Mouse (Mus musculus) gastrocnemius, adult 8-10 months (tissue): ENCODE data around the gene Nlgn1. TPM values are rescaled to one million over a fixed set of nuclear protein-coding genes. Genes with fewer than 3 reads are reported as not detected.

Experiments
- DNase-seq, 2 experiments: peaks; one replicate each; pipeline ENCODE4 v3.0.0; 2022; ENCODE audit warnings: low spot score in 2 of 2
- total RNA-seq, 4 experiments: library from RNA; stranded (reverse); gene quantifications; 2 replicates each; pipeline ENCODE4 v1.2.4; 2022

Gene Nlgn1
- total RNA-seq = under 1 TPM in 2 of 4 experiments, not detected in 2; 0.07 to 0.12 TPM

DNA sequence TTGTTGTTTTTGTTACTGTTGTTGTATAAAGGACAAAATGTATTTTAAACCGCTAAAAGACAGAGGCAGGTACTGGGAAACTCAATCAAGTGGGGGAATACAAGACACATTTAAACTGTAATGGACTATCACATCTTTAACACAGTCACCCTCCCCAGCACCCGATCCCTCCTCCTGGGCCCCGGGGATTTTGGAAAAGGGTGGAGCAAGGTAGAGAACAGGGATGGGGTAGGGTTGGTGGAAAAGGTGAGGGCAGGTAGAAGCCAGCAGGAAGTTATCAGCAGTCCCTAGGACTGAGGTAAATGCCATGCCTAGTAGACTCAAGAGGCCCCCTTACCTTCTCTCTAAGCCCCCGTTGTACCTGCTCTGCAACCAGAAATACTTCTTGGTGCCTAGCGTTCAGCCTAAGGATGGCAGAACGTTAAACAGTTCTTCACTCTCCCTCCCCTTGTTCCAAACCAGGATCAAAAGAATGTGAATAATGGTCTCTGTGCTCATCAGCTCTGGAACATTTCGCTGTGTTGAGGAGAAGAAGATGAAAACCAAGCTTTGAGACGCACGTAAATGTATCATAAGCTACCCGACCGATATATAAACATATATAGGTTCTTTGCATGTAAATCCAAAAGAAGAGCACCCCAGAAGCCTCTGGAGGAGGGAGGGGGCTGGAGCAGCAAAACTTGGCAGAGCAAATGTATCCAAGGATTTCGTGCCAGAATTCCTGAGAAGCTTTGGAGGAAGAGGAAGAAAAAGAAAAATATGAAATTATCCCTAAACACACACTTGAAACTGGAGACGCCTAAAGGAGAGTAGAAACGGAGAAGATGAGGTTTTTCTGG, at the start of gene Nlgn1:
Gene Nlgn1 (minus strand): TSS at position 61 of the 839 bp plus-strand sequence.
- DNase-seq = no peak

DNA sequence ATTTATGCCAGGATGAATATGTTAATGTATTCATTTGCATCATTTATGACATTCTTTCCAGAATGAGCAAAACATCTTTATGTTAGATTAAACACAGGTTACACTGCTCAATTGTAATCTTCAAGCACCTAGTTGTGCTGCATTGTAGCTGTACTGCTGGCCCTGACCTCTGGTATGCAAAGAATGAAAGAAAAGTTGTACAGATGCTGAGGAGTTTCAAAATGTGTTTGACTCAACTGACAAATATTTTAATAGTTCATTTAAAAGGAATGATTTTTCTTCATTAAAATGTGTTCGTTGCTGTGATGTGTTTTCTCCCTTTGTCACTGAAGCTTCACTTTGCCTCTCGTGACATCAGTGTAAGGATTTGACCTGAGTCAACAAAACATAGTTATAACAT, 46.0 kb upstream of the Nlgn1 start:
- DNase-seq = no peak

DNA sequence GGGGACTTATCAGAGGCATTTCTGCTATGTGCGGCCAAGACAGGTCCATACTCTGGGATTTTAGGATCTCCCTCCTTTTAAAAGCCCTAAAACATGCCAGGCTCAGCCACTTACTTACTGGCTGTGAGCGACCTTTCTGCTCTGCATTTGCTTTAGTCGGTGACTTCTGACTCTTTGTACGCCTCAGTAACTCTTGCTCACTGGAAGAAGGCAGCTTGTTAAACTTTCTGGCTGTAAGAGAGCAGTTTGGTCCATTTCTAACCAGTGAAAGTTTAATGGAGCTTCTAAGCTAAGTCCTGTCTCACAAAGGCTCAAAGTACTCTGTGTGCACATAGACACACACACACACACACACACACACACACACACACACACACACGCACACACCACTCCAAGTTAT, 22.8 kb upstream of the Nlgn1 start:
- DNase-seq = no peak

DNA sequence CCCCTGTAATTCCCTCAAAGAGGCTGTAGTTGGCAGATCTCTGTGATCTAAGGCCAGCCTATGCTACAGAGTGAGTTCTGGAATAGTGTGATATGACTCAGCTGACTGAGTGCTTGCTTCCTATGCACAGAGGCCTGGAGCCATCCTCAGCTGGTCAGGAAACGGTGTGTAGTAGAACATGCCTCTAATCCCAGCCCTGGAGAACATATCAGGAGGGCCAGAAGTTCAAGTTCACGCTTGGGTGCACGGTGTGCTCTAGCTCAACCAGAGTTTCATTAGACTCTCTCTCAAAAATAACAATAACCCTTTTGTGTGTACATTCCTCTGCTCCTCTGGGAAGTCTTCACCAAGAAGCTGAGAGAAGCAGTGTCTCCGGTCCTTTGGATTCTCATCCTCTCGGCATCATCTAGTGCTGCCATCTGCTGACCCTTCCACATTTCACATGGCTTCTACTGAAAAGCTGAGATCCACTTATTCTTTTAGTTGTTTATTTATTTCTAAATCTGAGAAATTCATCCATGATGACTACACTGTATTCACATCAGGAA, 22.3 kb upstream of the Nlgn1 start:
- no peak for DNase-seq

DNA sequence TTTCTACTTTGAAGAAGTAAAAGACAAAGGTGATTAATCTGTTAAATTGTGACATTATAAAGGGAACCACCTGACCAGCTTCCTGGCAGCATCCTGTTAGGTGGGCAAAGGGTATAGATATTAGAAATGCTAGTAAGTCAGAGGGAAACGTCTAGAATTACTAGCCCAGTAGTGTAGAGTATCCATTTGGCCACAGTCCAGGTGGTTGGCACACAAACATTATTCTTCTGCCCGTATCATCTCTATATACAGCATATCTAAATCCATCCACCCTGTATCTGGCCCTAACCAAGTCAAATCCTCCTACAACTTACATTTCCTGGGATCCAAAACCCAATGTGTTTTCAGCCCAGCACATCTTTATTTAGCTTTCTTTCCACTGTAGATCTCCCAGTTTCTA, 5.2 kb upstream of the Nlgn1 start:
- DNase-seq = no peak

DNA sequence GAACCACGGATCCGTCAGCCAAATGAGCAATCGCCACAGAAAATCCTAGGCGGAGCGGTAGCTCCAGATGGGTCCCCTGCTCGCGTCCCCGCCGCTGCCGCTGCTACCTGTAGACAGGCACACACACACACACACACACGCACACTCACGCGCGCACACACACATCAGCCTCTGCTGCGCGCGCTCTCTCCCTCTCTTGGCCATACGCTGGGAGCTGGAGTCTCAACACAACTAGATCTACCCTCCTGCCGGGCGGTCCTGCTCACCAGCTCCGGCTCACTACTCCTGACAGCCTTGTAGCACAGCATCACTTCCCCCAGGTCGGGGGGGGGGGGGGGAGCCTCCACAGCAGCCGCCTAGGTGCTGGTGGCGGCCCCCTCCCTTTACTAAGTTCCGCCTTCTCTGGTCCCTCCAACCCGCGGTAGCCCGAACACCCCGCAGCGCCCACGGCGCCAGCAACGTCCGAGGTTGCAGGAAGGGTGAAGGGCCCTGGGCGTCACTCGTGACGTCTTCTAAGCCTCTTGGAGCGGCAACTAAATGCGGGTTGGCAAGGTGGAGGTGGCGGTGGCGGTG, 1.1 kb upstream of the Nlgn1 start:
- no peak for DNase-seq

DNA sequence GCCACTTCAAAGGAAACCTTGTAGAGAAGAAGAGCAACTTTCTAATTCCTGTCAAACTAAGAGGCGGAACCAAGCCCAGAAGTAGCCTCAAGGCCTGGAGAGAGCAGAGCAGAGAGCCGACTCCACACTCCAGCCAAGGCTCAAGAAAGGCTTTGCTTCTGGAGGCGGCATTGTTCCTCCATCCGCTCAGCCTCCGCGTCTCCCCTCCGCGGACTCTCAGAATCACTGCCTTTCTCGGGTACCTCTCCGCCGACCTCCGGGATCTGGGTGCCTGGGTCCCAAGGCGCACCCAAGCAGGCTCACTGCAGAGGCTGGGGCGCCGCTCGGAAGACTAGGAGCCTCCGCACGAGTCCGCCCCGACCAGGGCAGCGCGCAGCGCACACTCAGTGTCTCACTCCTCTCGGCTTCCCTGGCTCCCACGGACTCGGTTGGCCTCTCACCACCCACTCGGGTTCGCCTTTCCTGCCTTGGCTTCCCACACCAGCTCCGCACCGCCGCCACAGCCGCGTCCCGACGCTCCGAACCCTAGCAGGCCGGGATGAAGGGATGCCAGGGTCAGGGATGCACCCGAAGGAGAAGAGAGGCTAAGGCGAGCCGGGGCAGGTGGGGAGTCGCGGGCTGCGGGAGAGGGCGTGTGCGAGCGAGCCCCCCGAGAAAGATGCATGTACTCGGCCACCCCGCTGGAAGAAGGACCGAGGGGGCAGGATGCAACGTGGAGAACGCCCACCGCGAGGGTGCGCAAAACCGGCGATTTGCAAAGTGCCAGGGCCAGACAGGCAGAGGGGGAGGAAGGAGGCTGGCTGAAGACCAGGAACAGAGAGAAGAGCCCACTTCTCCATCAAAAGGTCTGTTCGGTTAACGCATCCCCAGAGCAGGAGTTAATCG, 841 bp downstream of the Nlgn1 start:
- DNase-seq = no peak

DNA sequence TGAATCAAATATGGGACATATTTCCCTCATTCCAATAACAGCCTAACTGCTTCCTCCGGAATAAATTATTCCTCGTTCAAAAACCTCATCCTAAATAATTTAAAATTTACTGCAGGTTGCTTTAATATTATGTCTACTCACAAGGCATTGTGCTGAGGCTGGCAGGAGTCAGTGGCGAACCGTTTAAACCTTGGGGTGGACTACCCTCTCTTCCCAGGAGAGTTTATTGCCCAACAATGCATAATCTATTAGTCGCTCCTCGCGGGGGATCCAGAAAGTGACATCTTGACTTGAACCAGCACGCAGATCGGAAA, 1.4 kb downstream of the Nlgn1 start:
- no peak for DNase-seq

DNA sequence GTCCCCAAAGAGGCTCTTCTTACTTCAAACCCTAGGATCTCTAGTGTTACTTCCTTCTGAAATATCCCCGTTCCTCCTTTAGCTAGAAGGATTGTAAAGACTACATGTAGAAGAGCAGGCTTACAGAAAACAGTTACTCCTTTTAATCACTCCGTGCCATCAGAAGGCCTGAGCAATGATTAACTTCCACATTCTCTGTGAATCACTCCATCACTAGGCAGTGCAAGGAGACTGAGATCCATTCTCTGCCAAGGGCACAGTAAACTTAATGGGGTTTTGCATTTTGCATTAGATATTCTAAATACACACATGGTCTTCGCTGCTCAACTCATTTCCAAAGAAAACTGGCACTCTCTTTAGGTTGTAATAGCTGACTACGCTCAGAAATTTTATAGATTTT, 2.2 kb downstream of the Nlgn1 start:
- no peak for DNase-seq

DNA sequence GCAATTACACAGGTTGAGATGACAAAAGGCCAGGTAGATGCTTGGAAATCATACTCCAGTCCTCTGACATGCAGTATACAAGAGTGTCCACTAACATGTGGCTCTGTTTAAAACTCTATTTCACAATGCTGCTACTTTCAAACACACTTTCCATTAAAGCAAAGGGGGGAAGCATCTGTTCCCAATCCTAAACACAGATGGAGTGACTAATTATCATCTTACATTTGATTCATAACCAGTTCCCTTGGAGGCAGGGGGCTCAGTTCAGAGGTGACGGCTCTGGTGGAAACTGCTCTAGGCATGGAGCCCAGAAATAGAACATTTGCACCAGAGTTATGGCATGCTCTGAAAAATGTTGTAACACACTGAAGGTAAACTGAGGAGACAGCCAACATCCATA, 7.8 kb downstream of the Nlgn1 start:
- no peak for DNase-seq

DNA sequence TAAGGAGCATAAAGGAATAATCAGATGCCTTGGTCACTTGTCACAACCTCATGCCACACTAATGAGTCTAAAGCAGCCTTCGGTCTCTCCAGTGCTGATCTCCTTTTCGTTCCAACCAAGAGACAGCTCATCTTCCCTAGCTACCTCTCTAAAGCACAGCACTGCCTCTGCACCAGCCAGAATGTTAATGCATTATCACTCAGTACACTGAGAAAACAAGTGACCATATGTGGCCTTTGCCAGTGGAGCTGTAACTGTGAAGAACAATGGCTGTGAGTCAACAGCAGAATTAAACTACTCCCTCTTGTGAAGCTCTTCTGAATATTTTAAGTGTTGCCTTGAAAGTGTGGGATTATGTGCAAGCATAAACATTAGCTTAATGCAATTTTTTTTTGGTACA, 14.9 kb downstream of the Nlgn1 start:
- DNase-seq = no peak

DNA sequence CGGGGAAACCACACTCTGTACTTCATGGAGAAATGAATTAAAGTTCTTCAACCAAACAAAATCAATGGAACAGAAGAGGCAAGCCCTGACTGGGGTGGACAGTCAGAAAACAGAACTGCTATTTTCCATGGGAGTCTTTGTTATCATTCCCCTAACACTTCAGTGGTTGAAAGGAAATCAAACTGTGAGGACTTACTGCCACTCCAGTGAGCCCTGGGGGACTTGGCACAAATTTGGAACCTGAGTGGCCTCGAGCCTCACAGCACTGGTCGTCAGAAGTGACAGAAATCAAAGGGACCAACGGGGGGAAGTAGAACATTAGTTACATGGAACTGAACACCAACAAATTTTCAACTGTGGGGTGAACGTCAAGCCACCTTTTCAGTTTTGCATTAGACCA, 34.4 kb downstream of the Nlgn1 start:
- no peak for DNase-seq

DNA sequence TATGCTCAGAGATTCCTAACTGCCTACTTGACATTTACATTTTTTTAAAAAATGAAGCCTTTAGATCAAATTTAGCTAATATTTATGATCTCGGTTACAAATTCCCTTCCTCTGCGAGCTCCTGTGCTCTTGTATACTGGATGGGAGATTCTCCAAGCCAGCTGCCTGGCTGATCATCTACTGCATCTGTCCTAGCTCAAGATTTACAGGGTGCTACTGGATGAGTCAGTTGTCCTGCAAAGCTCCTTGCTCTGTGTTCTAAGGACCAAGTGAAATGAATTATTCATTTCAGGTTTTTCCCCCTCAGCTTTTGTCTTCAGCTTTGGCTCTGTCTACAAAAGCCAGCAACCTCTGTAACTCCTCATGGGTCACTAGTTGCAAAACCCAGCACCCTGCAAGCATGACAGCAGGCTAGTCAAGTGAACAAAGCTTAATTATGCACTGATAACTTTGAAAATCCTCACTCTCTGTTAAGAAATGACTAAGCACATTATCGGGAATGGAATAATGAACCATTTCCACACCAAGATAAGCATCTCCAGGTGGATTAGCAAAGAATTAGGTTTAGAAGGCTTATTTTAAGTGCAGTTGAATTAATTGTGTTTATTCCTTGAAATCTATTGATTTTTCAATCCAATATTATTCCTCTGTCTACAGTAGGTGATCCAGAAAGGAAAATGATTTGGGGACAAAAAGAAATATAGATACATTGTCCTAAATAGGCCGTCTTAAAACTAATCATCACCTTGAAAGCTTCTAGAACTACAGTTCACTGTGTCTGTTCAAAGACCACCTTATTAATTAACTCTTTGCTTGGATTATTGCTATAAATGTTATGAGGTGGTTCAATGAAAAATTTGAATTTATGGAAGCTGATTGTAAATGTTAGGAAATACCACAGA, 61.1 kb downstream of the Nlgn1 start:
- DNase-seq = no peak

DNA sequence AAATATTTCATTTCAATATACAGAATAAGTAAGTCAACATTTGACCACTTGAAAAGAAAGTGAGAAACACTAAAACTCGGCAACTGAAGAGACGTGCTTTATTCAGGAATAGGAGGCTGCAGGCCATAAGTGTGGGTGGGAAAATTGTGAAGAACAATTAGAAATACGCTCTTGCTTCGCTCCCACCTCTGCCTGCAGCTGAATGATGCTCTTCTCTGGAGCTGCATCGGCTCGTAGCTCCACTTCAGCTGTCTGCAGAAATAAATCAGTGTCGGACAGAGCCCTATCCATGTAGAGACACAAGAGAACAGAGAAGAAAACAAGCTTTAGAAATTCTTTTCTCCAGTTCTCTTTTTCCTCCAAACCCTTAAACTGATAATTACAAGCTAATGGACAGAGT, 85.7 kb downstream of the Nlgn1 start:
- no peak for DNase-seq

DNA sequence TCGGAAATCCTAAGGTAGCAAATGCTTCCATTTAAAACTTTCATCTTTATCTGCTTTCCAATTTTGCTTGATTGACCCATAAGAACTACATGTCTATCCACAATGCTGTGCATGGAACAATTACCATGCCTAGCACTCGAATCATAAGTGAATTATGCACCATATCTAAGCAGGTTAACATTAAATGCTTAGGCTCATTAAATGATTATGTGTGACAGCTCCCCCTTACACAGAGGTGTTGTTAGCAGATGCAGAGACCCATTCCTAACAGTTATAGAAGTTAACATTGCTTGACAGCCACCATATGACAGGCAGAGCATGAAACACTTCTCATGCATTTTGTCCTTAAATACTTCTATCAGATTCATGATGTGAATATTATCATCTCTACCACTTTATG, 89.0 kb downstream of the Nlgn1 start:
- DNase-seq = no peak

DNA sequence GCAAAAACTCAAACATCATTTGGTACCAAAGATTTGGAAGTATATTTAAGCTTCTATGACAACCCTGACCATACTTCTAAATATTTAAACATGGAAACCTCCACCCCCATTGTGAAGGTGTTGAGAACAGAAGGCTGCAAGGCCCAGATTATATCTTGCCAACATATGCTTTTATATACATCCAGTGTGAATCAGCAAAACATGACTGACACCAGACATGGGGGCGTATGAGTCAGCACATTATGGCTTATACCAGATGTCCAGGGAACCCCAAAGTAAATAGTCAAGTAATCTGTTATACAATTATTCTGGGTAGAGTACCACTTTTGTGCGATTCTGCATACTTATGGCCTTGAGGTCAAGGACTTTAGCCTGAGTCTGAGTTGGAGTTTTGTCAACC, 102.3 kb downstream of the Nlgn1 start:
- no peak for DNase-seq

DNA sequence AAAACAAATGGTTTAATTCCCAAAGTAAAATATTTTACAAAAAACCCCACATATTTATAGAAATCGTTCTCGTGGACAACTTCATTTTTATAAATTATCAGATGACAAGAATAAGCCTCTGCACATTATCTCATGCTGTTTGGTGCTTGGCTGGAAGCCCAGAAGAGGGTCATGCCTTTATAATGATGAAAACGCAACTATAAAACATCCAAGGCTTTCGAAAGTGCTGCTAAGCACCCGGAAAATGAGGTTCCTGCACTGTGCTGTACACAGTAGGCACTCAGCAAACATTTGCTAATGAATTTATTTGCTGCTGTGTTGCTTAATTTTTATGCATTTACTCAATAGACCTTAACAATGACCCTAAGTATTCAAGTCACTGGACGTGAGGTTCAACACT, 103.4 kb downstream of the Nlgn1 start:
- DNase-seq = no peak

DNA sequence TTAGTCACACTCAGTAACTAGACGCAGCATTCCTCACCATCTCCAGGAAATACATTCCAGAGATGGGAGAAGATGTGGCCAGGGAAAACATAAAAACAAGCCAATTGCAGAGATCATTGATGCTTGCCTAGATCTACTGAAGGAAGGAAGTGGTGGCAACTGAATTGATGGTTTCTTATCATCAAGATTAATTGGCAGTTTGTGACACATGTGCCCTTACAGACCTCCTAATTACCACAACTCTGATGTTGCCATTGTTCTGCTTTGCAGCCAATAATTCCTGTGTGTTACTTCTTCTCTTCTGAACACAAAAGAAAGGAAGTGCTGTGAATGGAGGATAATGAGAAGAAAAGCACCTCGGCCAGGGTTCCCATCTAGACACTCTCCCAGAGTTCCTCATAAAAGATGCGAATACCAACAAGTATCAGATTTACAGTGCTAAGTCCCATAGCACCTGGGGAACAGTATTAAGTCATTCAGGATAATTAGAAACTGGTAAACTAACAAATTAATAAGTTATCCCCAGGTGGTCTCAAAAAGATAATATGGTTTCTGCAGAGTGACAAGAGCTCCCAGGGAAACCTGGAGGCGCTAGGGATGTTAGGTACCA, 104.0 kb downstream of the Nlgn1 start:
- DNase-seq = no peak

DNA sequence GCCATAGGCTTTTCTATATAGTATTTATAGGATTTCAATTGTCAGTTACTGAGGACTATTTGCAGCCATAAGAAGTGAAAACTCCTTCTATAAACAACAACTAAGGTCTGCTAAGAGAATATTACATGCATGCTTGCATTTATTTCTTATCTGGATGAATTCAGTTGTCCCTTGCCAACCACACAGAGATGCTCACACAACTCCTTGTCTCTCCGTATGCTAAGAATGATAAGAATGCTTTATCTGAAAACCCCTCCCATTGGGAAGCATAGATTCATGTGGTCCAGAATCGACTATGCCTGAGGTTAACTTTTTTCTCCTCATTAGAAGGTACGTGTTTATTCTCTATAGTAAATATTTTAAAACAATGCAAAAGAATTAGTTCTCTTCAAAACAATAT, 108.8 kb downstream of the Nlgn1 start:
- no peak for DNase-seq

DNA sequence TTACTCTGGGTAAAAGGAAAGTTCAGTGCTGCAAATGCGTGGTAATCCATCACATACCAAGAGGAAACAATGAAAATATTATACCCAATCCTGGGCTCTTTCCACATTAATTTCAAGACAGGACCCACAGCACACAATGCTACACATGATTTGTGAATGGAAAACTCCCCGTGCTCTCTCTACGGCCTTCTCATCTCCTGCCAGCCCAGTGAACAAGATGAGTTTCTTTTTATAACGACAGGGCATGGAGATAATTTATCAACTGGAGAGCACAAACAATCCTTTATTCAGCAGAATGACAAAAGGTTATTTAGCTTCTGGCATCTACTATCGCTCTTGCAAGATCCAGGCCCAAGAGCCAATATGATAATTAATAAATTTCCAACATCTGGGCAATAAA, 116.0 kb downstream of the Nlgn1 start:
- DNase-seq = no peak

DNA sequence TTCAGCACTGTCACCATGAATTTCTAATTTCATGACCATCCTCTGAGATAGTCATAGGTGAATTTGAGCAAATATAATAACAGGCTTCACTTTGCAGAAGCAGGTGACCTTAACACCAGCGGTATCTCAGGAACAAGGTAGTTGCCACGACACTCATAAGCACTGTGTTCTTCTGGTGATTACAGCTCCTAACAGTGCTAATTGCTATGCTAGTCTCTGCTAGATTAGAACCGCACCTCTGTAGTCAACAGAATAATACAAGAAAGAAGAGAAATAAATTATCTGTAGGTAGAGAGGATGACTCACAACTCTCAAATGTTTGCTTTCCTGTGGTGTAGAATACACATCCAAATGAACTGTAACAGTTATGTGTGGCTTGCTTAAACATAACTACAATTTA, 129.6 kb downstream of the Nlgn1 start:
- DNase-seq = no peak
